Mouse (Mus musculus) B cell, adult 2 months (primary cell): Measurements from ENCODE around the gene Rbfox2.

ENCODE experiments used
- DNase-seq, 2 experiments: peaks; one replicate each; pipeline ENCODE4 v3.0.0; 2022

Gene Rbfox2

GRCm38 (mm10) chr15:77268415-77268814, 38.4 kb downstream of the Rbfox2 start:
- no peak for DNase-seq

DNA sequence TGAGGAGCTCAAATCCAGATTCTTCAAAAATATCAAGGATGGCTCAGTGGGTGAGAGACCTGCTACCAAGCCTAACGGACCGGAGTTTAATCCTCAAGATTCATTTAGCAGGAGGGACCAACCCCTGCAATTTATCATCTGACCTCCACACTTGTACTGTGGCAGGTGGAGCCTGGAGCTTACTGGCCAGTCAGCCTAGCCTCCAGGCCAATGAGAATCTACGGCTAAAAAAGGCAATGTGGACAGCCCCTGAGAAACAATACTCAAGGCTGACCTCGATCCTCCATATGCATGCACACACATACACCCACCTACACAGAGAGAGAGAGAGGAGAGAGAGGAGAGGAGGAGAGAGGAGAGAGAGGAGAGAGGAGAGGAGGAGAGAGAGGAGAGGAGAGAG, 41.5 kb downstream of the Rbfox2 start:
- no peak for DNase-seq

- no peak for DNase-seq
These were observed 42.5 kb downstream of the Rbfox2 start for GRCm38 (mm10) chr15:77264314-77264713.

- DNase-seq = no peak
These were observed 44.0 kb downstream of the Rbfox2 start for GRCm38 (mm10) chr15:77262782-77263181.

DNA sequence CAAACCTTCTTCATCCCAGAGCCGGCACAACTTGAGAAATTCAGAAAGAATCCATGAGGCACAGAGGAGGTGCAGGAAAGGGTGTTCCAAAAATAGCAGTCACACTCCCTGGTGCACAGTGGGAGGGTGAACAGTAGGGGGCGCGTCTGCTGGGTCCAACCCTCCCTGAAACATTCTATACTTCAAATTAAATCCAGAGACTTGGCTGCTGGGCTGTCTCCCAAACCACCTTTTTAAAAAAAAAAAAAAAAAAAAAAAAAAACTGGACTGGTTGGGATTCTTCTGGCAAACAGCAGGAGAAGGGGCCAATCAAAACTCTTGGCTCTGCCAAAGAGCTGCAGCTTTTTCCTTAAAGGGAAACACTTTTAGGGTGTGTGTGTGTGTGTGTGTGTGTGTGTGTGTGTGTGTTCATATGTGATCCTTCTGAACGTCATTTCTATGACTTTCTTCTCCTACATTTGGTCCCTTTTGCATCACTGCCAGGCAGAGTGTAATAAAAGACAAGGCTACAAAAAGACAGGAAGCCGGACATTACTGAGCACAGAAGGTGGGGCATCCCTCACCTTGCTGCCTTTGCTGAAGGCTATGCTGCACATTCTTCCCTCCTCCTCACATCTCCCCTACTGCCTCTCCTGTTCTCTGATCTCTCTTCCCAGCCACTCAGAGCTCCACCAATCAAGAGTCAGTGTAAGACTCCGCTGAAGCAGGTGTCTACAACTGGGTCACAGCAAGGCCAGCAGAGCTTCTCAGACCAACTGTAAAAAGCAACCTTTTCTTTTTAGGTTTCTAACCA, 49.2 kb downstream of the Rbfox2 start:
- peak; percentile 12 to 14 for DNase-seq

DNA sequence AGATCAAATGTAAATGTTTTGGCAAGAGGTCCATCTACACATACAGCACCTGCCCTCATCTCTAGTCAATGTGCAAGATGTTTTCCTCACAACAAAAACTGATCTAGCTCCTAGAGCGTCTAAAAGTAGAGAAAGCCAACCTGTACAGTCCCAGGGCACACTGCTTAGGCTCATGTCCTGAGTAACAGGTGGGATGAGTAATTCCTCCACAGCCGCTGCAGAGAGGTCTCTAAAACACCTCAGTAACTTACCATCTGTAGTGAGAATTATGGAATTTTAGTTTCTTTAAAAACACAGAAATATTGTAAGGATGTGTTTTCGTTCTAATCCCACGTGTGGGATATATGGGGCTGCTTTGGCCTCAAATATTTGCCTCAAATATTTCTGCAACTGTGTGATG, 50.0 kb downstream of the Rbfox2 start:
- no peak for DNase-seq

GRCm38 (mm10) chr15:77254636-77255035, 52.2 kb downstream of the Rbfox2 start:
- DNase-seq = no peak

DNA sequence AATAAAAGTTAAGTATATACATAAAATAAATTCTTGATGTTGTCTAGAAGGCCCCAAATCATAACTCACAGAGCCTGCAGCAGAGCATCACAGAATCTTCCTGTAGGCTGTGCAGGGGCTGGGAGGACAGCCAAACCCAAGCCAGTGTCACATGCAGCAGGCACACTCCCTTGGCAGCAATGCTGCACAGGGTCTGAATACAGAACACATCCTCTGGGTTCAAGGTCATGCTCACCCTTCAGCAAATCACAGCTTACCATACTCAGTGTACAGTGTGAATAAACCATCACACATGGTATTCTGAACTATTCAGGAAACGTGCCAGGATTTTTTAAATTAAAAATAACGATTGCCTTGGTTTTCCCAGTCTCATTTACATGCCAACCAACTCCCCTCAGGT, 52.7 kb downstream of the Rbfox2 start:
- DNase-seq = no peak

DNA sequence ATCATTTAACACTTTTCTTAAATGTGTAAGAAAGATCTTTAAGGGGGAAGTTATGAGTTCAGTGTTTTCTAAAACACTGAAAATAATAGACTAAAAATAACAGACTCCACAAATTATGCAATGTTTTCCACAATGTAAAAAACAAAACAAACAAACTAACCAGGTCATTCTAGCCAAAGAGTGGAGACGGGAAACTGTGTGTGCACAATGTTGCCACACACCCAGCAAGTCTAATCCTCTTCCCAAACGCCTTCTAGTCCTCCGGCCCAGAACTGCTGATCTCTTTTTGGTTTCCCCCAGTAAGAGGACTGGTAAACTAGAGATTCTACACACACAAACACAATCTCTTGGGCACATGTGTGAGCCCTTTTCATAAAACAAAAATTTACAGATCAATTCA, 55.1 kb downstream of the Rbfox2 start:
- no peak for DNase-seq

DNA sequence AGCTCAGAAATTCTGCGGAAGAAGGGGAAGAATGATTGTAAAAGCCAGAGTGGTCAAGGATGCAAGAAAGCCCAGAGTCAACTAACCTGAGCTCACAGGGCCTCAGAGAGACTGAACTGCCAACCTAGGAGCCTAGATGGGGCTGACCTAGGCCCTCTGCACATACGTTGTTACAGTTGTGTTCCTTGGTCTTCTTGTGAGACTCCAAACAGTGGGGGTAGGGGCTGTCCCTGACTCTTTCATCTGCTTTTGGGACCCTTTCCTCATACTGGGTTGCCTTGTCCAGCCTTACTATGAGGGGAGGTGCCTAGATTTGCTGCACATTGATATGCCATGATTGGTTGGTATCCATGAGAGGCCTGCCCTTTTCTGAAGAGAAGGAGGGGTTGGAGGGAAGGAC, 56.0 kb downstream of the Rbfox2 start:
- no peak for DNase-seq

GRCm38 (mm10) chr15:77249421-77249820, 57.4 kb downstream of the Rbfox2 start:
- DNase-seq = no peak

DNA sequence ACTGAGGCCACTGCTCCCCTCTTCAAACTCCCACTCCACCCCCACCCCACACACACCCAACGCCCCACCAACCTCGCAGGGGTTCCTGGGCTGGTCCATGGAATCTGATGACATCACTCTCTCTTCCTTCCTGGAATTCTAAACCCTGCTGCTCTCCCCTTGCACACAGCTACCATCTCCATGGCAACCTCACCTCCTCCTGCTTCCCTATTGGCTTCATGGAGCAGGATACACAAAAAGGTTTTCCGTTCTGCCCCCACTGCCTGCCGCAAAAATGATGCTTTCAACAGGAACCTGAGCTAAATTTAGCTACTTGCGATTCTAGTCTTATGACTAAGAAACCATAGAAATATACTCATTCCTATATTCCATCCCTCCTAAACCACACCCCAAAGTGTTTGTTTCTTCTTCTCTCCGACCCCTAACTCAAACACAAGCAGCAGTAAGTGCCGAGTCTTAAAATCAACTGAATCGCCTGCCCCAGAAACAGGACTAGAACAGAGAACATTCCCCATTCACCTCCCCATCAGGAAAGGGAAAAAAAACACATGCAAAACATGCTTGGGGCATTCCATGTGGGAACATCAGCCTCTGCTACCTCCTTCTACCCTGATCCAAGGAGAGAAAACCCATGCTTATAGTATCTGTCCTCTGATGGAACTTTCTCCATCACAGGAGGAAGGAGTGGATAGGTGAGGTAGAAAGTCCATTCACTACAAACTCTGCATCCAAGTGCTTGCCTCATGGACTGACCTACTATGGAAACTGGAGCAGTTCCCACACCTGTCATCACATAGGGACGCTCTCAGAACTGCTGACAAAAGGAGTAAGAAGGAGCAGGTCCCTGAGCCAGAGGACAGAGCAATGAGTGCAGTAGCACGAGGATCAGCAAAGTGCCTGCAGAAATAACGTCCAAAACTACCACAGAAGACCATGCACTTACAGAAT, 61.1 kb downstream of the Rbfox2 start:
- no peak for DNase-seq

DNA sequence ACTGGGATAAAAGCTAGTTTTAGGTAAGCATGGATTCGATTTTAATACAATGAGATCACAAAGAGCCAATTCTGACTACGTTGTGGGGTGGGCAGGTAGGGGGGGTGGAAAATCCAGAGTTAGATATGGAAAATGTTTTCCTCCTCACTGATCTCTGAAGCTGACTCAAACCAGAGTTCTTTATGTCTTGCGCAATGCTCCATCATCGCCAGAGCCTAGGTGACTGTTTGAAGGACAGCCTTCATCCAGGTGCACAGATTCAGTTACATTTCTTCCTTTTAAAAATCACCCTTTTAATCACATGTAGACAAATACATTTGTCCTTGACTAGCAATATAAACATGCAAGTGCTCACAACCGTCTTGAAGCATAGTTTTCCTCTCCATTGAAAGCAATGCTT, 62.2 kb downstream of the Rbfox2 start:
- DNase-seq = no peak

DNA sequence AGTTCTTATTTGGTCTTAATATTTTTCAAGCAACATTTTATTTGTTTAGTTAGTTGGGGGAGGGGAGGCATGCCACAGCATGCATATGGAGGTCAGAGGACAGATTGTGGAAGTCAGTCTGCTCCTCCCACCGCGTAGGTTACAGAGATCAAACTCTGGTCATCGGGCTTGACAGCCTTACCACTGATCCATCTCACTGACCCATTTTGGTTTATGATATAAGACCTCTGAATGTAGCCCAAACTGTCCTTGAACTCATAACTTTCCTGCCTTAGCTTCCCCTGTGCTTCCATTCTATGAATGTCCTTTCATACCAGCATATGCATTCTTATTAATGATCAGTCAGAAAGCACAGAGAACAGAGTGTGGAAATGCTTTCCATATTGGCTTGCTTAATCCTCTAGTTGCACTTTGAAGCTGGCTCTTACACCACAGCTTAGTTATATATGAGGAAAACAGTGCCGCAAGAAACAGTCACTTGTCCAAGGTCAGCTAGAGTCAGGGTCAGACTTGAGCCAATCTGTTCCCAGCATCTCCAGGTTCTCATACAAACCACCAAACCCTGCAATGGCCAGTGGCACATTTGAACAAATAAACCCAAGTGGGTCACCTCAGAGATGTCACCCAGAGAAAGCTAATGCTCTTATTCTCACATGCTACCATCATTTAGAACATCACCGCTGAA, 62.8 kb downstream of the Rbfox2 start:
- DNase-seq = no peak

DNA sequence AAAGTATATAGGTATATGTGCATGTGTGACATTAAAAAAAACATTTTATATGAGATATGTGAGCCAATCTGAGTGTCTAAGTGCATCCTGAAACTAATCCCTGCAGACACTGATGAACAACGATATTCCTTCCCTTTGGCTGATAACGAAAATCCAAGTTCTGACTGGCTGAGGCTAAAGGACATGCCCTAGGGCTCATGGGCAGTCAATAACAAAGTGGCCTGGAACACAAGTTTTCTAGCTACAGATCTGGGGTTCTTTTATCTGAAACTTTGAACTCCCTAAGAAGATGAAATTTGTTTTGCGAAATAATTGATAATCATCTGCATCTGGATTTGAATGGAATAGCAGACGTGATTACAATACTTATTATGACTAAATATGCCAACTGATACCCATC, 66.2 kb downstream of the Rbfox2 start:
- no peak for DNase-seq

GRCm38 (mm10) chr15:77239564-77239963, 67.2 kb downstream of the Rbfox2 start:
- DNase-seq = no peak

DNA sequence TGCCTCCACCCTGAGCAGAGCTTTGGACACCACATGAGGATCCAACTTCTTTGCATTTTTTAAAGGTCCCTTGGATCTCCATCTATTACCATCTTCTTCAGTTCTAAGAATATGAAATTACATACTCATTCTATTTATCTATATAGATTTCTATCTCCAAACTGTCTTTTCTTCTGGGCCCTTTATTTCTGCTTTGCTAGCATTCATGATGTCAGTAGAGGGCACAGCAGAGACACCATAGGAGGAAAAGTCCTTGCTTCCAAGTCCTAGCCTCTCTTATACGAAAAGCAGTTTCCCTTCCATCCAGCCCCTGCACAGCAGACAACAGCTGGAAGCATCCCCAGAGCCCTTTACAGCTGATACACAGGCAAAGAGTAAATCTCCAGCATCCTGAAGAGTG, 69.1 kb downstream of the Rbfox2 start:
- DNase-seq = no peak

GRCm38 (mm10) chr15:77236055-77236567, 70.7 kb downstream of the Rbfox2 start:
- DNase-seq = no peak

- no peak for DNase-seq
These were observed 71.3 kb downstream of the Rbfox2 start for GRCm38 (mm10) chr15:77235551-77235950.

DNA sequence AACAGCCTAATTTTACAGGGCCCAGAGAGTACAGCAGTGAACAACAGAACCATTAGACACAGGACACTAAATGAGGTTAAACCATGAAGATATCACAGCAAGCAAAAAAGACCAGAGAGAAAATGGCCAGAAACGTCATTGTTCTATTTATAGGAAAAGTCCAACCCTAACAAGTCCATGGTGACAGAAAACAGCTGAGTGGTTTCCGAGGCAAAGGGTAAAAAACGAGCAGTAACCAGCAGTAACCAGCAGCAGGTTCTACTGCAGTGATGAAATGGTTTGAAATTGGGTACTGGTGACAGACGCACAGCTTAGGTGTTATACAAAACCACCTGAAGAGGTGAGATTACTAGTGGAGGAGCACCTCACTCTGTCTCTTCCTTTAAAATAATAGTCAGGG, 72.5 kb downstream of the Rbfox2 start:
- no peak for DNase-seq

GRCm38 (mm10) chr15:77230144-77230543, 76.7 kb downstream of the Rbfox2 start:
- DNase-seq = no peak

GRCm38 (mm10) chr15:77226831-77227354, 79.9 kb downstream of the Rbfox2 start:
- no peak for DNase-seq

DNA sequence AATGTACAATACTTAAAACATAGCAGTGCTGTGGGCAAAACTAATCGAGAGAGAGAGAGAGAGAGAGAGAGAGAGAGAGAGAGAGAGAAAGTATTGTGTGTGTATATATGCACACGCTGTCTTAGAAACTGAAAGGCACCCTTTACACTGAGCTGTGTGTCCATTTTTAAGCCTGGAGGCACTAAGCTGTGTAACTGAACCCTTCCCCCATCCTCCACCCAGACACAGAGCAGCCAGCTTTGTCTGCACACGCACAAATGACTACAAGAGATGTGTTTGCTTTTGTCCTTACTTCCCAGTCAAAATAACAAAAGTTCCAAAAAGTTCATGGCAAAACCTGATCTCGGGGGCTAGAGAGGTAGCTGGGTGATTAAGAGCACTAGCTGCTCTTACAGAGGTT, 80.9 kb downstream of the Rbfox2 start:
- DNase-seq = no peak
